Mouse (Mus musculus): ENCODE data around the gene Capg. TPM values are rescaled to one million over a fixed set of nuclear protein-coding genes. Genes with fewer than 3 reads are reported as not detected.

Capg gene
- polyA plus RNA-seq, 1 experiment: 3.1 TPM

GRCm38 (mm10) chr6:72598791-72599557 is 54.8 kb downstream of the Capg start:
- Histone ChIP-seq H3K4me3 (ENCODE audit: insufficient read depth, low read length) (peak overlapping the region; percentile 81), H3K27ac (ENCODE audit: insufficient read depth, low read length) (peak overlapping the region; percentile 53; the same call in 1 of the 2 replicates), H3K4me1 (ENCODE audit: control insufficient read depth, insufficient read depth, low read length) (peaks cover 5% of the 10 kb centered on the region)
- TF ChIP-seq CTCF (IDR thresholded peaks at IDR 0.05; ENCODE audit: extremely low read depth, insufficient read depth, low read length) (no peak), POLR2A (IDR thresholded peaks at IDR 0.05; ENCODE audit: extremely low read depth, insufficient read depth, low read length) (no peak)

- H3K4me3 ChIP-seq (ENCODE audit: insufficient read depth, low read length): no peak overlapping the region
- no peak overlapping the region for H3K27ac ChIP-seq (ENCODE audit: insufficient read depth, low read length)
- H3K4me1 ChIP-seq (ENCODE audit: control insufficient read depth, insufficient read depth, low read length): peaks cover 5% of the 10 kb centered on the region
- TF ChIP-seq POLR2A (IDR thresholded peaks at IDR 0.05; ENCODE audit: extremely low read depth, insufficient read depth, low read length): 0 out of 2 replicates have a peak, but pooled peaks have one; percentile 15
- TF ChIP-seq CTCF (IDR thresholded peaks at IDR 0.05; ENCODE audit: extremely low read depth, insufficient read depth, low read length): no peak
These were observed 56.0 kb downstream of the Capg start for GRCm38 (mm10) chr6:72600216-72600615.

DNA sequence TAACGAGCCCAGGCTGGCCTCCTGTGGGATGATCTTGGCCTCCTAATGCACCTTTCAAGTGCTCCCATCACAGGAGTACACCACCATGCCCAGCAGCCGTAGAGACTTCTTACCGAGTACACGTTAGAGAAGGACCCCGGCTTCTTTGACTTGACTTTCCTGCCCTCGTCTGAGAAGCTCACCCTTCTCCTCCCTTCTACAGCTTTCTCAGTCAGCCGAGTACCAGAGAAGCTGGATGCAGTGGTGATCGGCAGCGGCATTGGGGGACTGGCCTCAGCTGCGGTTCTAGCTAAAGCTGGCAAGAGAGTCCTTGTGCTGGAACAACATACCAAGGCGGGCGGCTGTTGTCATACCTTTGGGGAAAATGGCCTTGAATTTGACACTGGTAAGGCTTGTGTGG is 56.6 kb downstream of the Capg start:
- Histone ChIP-seq H3K27ac (ENCODE audit: insufficient read depth, low read length) (no peak overlapping the region), H3K4me1 (ENCODE audit: control insufficient read depth, insufficient read depth, low read length) (peaks cover 5% of the 10 kb centered on the region), H3K4me3 (ENCODE audit: insufficient read depth, low read length) (no peak overlapping the region)
- TF ChIP-seq CTCF (IDR thresholded peaks at IDR 0.05; ENCODE audit: extremely low read depth, insufficient read depth, low read length) (no peak), POLR2A (IDR thresholded peaks at IDR 0.05; ENCODE audit: extremely low read depth, insufficient read depth, low read length) (no peak)

DNA sequence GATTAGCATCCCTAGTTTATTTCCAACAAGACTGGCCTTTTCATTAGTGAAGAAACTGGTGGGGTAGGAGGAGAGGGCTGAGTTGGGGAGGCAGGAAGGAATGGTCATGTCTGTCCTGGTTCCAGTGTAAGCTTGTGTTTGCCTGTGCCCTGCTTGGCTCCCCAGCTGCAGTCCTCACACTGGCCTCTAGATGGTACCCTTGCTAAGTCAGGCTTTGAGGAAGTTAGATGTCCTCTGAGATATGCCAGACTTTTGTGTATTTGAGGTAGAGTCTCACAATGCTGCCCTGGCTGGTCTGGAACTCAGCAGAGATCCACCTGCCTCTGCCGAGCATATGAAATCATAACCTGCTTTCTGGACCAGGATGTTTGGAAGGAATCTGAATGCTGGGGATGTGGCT is 57.5 kb downstream of the Capg start:
- peaks cover 3% of the 10 kb centered on the region; the same call in 1 of the 2 replicates for H3K4me1 ChIP-seq (ENCODE audit: control insufficient read depth, insufficient read depth, low read length)
- TF ChIP-seq CTCF (IDR thresholded peaks at IDR 0.05; ENCODE audit: extremely low read depth, insufficient read depth, low read length) (peak; percentile 95), POLR2A (IDR thresholded peaks at IDR 0.05; ENCODE audit: extremely low read depth, insufficient read depth, low read length) (no peak)
- H3K27ac ChIP-seq (ENCODE audit: insufficient read depth, low read length): no peak overlapping the region
- no peak overlapping the region for H3K4me3 ChIP-seq (ENCODE audit: insufficient read depth, low read length)

DNA sequence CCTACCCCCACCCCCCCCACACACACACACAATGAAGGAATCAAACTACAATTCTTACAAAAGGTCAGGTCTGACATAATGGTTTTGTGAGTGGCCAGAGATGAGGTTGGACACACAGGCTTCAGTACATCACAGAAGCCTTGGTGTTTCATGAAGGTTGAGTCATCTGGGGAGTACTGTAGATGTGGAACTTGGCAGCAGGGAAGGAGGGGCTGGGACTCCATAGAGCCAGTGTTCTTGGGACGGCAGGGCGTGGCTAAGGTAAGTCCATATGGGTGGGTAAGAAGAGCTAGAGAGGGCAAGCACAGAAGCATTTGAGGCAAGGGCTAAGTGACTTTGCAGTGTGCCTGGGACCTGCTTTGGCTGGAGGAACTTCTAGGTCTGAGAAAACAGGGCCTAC is 59.9 kb downstream of the Capg start:
- H3K27ac ChIP-seq (ENCODE audit: insufficient read depth, low read length): no peak overlapping the region
- TF ChIP-seq CTCF (IDR thresholded peaks at IDR 0.05; ENCODE audit: extremely low read depth, insufficient read depth, low read length) (no peak), POLR2A (IDR thresholded peaks at IDR 0.05; ENCODE audit: extremely low read depth, insufficient read depth, low read length) (no peak)

GRCm38 (mm10) chr6:72607060-72607459 is 62.9 kb downstream of the Capg start:
- Histone ChIP-seq H3K4me3 (ENCODE audit: insufficient read depth, low read length) (no peak overlapping the region), H3K27ac (ENCODE audit: insufficient read depth, low read length) (no peak overlapping the region), H3K4me1 (ENCODE audit: control insufficient read depth, insufficient read depth, low read length) (no peaks in the 10 kb centered on the region)
- TF ChIP-seq POLR2A (IDR thresholded peaks at IDR 0.05; ENCODE audit: extremely low read depth, insufficient read depth, low read length) (no peak), CTCF (IDR thresholded peaks at IDR 0.05; ENCODE audit: extremely low read depth, insufficient read depth, low read length) (no peak)

More for the DNA sequence above, 59.9 kb downstream of the Capg start:
- no peaks in the 10 kb centered on the region for H3K4me1 ChIP-seq (ENCODE audit: control insufficient read depth, insufficient read depth, low read length)
- no peak overlapping the region for H3K4me3 ChIP-seq (ENCODE audit: insufficient read depth, low read length)

GRCm38 (mm10) chr6:72607676-72608075 is 63.5 kb downstream of the Capg start:
- Histone ChIP-seq H3K27ac (ENCODE audit: insufficient read depth, low read length) (no peak overlapping the region), H3K4me3 (ENCODE audit: insufficient read depth, low read length) (no peak overlapping the region), H3K4me1 (ENCODE audit: control insufficient read depth, insufficient read depth, low read length) (no peaks in the 10 kb centered on the region)
- TF ChIP-seq CTCF (IDR thresholded peaks at IDR 0.05; ENCODE audit: extremely low read depth, insufficient read depth, low read length): no peak
- TF ChIP-seq POLR2A (IDR thresholded peaks at IDR 0.05; ENCODE audit: extremely low read depth, insufficient read depth, low read length): no peak

- TF ChIP-seq CTCF (IDR thresholded peaks at IDR 0.05; ENCODE audit: extremely low read depth, insufficient read depth, low read length) (no peak), POLR2A (IDR thresholded peaks at IDR 0.05; ENCODE audit: extremely low read depth, insufficient read depth, low read length) (no peak)
- Histone ChIP-seq H3K4me3 (ENCODE audit: insufficient read depth, low read length) (no peak overlapping the region), H3K27ac (ENCODE audit: insufficient read depth, low read length) (no peak overlapping the region), H3K4me1 (ENCODE audit: control insufficient read depth, insufficient read depth, low read length) (no peaks in the 10 kb centered on the region)
These were observed 64.5 kb downstream of the Capg start for GRCm38 (mm10) chr6:72608662-72609184.

DNA sequence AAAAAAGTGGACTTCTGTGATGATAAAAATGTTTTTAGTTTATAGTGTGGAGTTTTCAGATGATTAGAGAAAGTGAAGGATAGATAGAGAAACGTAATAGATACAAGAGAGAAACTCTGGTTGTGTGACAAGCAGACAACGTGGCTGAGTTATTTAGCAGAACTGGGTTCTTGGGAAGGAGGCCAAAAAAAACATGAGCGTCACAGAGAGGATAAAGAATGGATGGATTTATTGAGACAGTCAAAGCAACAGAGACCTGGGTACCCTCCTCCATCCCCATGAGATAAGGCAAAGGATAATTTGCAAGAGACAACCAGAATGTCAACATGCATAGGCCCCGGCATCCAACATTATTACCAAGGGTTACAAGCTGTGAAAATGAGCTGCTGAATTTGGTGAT is 66.1 kb downstream of the Capg start:
- TF ChIP-seq CTCF (IDR thresholded peaks at IDR 0.05; ENCODE audit: extremely low read depth, insufficient read depth, low read length) (no peak), POLR2A (IDR thresholded peaks at IDR 0.05; ENCODE audit: extremely low read depth, insufficient read depth, low read length) (no peak)

More for the DNA sequence above, 66.1 kb downstream of the Capg start:
- H3K4me3 ChIP-seq (ENCODE audit: insufficient read depth, low read length): no peak overlapping the region
- H3K27ac ChIP-seq (ENCODE audit: insufficient read depth, low read length): no peak overlapping the region
- peaks cover 3% of the 10 kb centered on the region for H3K4me1 ChIP-seq (ENCODE audit: control insufficient read depth, insufficient read depth, low read length)

Other genes with a start within 250 kb of the Capg start
- not detected in 2 replicates for gene Sftpb, start 239.8 kb upstream of the Capg start, polyA plus RNA-seq (2012; rRNA removed)
- gene Usp39, start 199.2 kb upstream of the Capg start, polyA plus RNA-seq (2012; rRNA removed): 31.5 and 33.4 TPM in 2 replicates
- 18.9 and 20.0 TPM in 2 replicates for gene 0610030E20Rik, start 197.1 kb upstream of the Capg start, polyA plus RNA-seq (2012; rRNA removed)
- 23.4 and 24.9 TPM in 2 replicates for gene Tmem150a, start 188.9 kb upstream of the Capg start, polyA plus RNA-seq (2012; rRNA removed)
- 73.6 and 83.5 TPM in 2 replicates for gene Rnf181, start 177.4 kb upstream of the Capg start, polyA plus RNA-seq (2012; rRNA removed)
- 10.7 and 11.0 TPM in 2 replicates for gene Vamp5, start 163.9 kb upstream of the Capg start, polyA plus RNA-seq (2012; rRNA removed)
- 30.6 and 31.7 TPM in 2 replicates for gene Vamp8, start 153.7 kb upstream of the Capg start, polyA plus RNA-seq (2012; rRNA removed)
- 17.7 and 22.5 TPM in 2 replicates for gene Ggcx, start 130.1 kb upstream of the Capg start, polyA plus RNA-seq (2012; rRNA removed)
- gene Mat2a, start 104.8 kb upstream of the Capg start, polyA plus RNA-seq (2012; rRNA removed): 172 and 180 TPM in 2 replicates
- gene Sh2d6, start 22.7 kb upstream of the Capg start, polyA plus RNA-seq (2012; rRNA removed): 0.48 and 0.72 TPM in 2 replicates
- 27.5 and 28.1 TPM in 2 replicates for gene Elmod3, start 54.0 kb downstream of the Capg start, polyA plus RNA-seq (2012; rRNA removed)
- gene Retsat, start 54.1 kb downstream of the Capg start, polyA plus RNA-seq (2012; rRNA removed): 14.1 and 14.8 TPM in 2 replicates
- 68.7 and 70.3 TPM in 2 replicates for gene Tgoln1, start 72.6 kb downstream of the Capg start, polyA plus RNA-seq (2012; rRNA removed)
- 3.6 and 3.7 TPM in 2 replicates for gene Tcf7l1, start 244.9 kb downstream of the Capg start, polyA plus RNA-seq (2012; rRNA removed)